Mouse (Mus musculus) limb, embryonic 12.5 days (tissue): Measurements from ENCODE around the gene Pdzd7. TPM values are rescaled to one million over a fixed set of nuclear protein-coding genes. Genes with fewer than 3 reads are reported as not detected.

Experiments used
- ATAC-seq: fragments of 200-750 bp; cut with Nextera tagmentation; 2 replicates; pipeline ENCODE4 v1.8.0; 2017; ENCODE audit warnings: low read depth, moderate TSS enrichment; ENCODE audit not compliant: insufficient number of reproducible peaks, insufficient read depth, low FRiP score, low TSS enrichment
- H3K27ac ChIP-seq: fragments of 300-500 bp; sonication (generic); 2 replicates; pipeline ENCODE4 v1.5.1; 2016; ENCODE audit warnings: mild to moderate bottlenecking, moderate library complexity
- H3K27me3 ChIP-seq: fragments of 300-500 bp; sonication (generic); 2 replicates; pipeline ENCODE4 v1.6.1; 2016; ENCODE audit warnings: mild to moderate bottlenecking, moderate library complexity
- H3K36me3 ChIP-seq: fragments of 300-500 bp; sonication (generic); 2 replicates; pipeline ENCODE4 v1.6.1; 2016; ENCODE audit warnings: mild to moderate bottlenecking, moderate library complexity
- H3K4me1 ChIP-seq: fragments of 300-500 bp; sonication (generic); replicated peaks from 2 replicates; pipeline ENCODE4 v1.6.1; 2016
- H3K4me2 ChIP-seq: fragments of 300-500 bp; sonication (generic); 2 replicates; pipeline ENCODE4 v1.6.1; 2016; ENCODE audit warnings: mild to moderate bottlenecking, moderate library complexity
- H3K4me3 ChIP-seq: fragments of 300-500 bp; sonication (generic); replicated peaks from 2 replicates; pipeline ENCODE4 v1.5.1; 2016; ENCODE audit warnings: mild to moderate bottlenecking
- H3K9ac ChIP-seq: fragments of 300-500 bp; sonication (generic); replicated peaks from 2 replicates; pipeline ENCODE4 v1.6.1; 2016; ENCODE audit warnings: mild to moderate bottlenecking, moderate library complexity
- H3K9me3 ChIP-seq: fragments of 300-500 bp; sonication (generic); 2 replicates; pipeline ENCODE4 v1.6.1; 2016; ENCODE audit warnings: mild to moderate bottlenecking, moderate library complexity
- WGBS: fragments of 180-500 bp; shearing (Covaris S2); methylation state at CpG from one replicate; pipeline ENCODE4 v1.1.7; 2016; 5-methylcytosine and 5-hydroxymethylcytosine counted together
- polyA plus RNA-seq: library from polyadenylated mRNA; unstranded; fragments of >200 nt; fragmentation: Nextera tagmentation; extraction: Ambion mirVana; gene quantifications from 2 replicates; pipeline ENCODE4 v1.2.1, GENCODE M21; 2016

The Pdzd7 gene
- polyA plus RNA-seq, 1 experiment from 2014 or later, result 0.20 TPM

DNA sequence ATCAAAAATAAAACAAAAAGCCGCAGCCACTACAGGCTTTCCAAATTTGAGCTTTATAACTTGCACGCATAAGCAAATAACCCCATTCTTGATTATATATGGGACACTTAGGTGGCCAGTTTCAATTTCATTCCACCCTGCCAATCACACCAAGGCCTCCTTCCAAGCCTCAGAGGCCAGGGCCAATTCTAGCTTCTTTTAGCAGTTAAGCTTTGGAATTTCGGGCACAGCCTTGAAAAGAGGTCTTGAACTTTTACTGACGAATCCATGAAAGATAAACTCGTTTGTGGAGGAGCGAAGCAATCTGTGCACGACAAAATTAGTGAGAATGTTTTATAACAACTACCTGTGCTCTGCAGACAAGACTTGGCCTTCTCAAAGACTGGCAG lies 12.2 kb upstream of the Pdzd7 start:
- Histone ChIP-seq H3K9ac (peak overlapping the region; percentile 47), H3K27me3 (no peaks in the 10 kb centered on the region; the same call in 1 of the 2 replicates), H3K36me3 (peaks cover 24% of the 10 kb centered on the region), H3K9me3 (no peaks in the 10 kb centered on the region), H3K4me1 (peaks cover 22% of the 10 kb centered on the region), H3K4me2 (peak overlapping the region; percentile 63), H3K4me3 (peak overlapping the region; percentile 56), H3K27ac (peak overlapping the region; percentile 98)
- no peak for ATAC-seq
- 42% methylated on average over 7 of the region's 7 CpGs for WGBS

DNA sequence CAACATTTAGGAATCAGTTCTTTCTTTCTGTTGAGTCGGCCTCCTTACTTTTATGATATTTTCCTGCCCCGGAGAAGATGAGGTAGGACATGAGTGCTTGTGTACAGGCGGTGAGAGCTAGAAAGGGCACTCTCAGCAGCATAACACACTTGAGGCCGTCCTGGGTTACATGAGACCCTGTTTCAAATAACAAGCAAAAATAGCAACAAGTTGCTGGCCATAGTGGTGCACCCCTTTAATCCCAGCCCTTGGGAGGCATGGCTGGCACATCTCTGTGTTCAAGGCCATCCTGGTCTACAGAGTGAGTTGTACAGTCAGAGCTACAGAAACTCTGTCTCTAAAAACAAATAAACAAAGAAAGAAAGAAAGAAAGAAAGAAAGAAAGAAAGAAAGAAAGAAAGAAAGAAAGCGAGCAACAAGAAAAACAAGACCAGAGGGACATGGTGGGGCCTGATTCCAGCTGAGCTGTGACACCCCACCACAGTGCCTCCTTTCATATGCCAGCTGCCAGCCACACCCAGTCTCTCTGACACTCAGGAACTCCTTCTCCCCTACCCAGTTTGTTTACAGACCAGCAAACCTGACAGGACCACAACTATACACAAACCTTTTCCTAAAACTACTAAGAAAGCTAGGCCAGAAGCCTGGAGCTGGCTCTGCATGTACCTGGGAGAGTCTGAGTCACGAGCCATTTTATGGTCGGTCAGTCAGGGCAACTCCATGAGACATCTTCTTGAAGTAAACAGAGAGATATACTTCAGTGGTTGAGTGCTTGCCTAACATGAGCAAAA lies 11.6 kb upstream of the Pdzd7 start:
- Histone ChIP-seq H3K27me3 (no peaks in the 10 kb centered on the region), H3K9me3 (no peaks in the 10 kb centered on the region), H3K27ac (peak overlapping the region; percentile 98), H3K4me1 (peaks cover 22% of the 10 kb centered on the region), H3K9ac (peak overlapping the region; percentile 47), H3K4me2 (peak overlapping the region; percentile 63), H3K36me3 (peaks cover 30% of the 10 kb centered on the region), H3K4me3 (peak overlapping the region; percentile 56)
- 77% methylated on average over 7 of the region's 7 CpGs for WGBS
- ATAC-seq, result no peak

DNA sequence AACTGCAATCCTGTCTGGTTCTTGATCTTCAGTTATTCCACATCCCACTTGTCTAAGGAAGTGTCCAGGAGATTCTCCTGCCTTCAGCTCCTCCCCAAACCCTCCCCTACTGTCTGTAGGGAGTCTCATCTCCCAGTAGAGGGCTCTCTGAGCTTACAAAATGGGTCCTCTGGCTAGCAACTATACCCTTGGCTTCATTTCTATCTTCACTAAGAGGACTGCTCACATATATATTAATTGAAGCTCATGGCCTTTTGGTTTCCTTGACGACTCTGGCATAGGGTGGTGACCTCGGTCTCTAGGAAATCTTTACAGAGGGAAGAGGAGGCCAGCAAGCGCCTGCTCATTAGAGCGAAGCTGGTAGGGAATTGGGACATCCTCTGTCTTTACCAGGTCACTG lies 10.8 kb upstream of the Pdzd7 start:
- no peak overlapping the region for H3K9ac ChIP-seq
- H3K36me3 ChIP-seq, result peaks cover 37% of the 10 kb centered on the region
- no peaks in the 10 kb centered on the region for H3K9me3 ChIP-seq
- ATAC-seq, result no peak
- peaks cover 22% of the 10 kb centered on the region for H3K4me1 ChIP-seq
- no peaks in the 10 kb centered on the region for H3K27me3 ChIP-seq
- 52% methylated on average over 4 of the region's 4 CpGs for WGBS
- peak overlapping the region; percentile 98; the same call in 1 of the 2 replicates for H3K27ac ChIP-seq
- H3K4me3 ChIP-seq, result no peak overlapping the region
- H3K4me2 ChIP-seq, result peak overlapping the region; percentile 63; the same call in 1 of the 2 replicates

DNA sequence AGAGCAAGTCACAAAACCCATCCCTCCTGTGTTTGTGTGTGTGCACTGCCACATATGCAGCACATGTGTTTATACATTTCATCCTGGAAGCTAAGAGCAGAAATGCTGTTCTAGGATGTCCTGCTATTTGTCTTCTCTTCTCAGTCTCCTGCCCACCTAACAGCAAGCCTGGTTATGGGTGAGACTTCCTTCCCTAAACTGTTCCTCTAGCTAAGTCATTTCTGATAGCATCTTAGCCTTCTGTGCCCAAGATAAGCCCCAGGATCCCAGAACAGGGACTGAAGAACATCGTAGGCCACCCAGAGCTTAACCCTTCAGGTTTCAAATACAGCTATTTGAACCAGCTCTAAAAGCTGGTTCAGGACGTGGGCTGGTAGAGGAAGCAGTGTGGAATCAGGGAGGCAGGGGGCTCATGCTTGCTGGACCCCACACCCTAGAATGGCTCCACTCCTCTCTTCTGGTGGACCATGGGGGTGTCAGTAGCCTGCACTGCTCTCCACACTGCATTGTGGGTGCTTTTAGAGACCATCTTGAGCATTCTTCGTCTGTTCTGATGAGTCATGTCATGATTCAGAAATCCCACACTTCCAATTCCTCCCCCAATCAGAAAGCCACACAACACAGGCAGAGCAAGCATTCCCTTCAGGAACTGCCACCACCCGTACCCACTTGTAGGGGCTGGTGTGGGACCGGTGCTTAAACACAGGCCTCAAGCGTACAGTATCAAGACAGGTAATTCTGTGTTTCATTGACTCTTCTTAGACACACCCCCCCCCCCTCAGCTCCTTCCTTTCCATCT lies 9.6 kb upstream of the Pdzd7 start:
- H3K9me3 ChIP-seq, result no peaks in the 10 kb centered on the region
- no peak overlapping the region for H3K9ac ChIP-seq
- H3K4me3 ChIP-seq, result no peak overlapping the region
- H3K27me3 ChIP-seq, result no peaks in the 10 kb centered on the region
- 82% methylated on average over 6 of the region's 6 CpGs for WGBS
- peaks cover 47% of the 10 kb centered on the region for H3K36me3 ChIP-seq
- no peak for ATAC-seq
- peaks cover 22% of the 10 kb centered on the region for H3K4me1 ChIP-seq
- no peak overlapping the region for H3K4me2 ChIP-seq
- no peak overlapping the region for H3K27ac ChIP-seq

DNA sequence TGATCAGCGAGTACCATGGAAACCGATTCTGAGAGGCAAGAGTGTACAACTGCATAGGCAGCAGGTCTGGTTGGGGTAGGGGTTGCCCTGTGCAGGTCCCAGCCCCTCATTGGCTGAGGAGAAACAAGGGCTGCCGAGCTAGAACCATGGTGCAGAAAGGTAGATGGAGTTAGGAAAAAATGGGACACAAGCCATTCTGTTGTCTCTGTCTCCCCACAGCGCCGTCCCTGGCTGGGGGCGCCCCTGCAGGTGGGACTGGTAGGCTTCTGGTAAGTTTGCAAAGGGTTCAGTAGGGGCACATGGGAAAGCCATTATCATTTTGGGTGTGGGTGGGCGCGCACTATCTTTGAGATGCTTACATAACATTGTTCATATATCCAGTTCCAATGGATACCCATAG lies 7.9 kb upstream of the Pdzd7 start:
- Histone ChIP-seq H3K4me3 (no peak overlapping the region), H3K36me3 (peaks cover 55% of the 10 kb centered on the region), H3K9ac (no peak overlapping the region), H3K27ac (no peak overlapping the region), H3K4me2 (no peak overlapping the region), H3K9me3 (no peaks in the 10 kb centered on the region), H3K4me1 (peaks cover 23% of the 10 kb centered on the region), H3K27me3 (peaks cover 1% of the 10 kb centered on the region; the same call in 1 of the 2 replicates)
- no peak for ATAC-seq
- WGBS, result 87% methylated on average over 8 of the region's 8 CpGs

DNA sequence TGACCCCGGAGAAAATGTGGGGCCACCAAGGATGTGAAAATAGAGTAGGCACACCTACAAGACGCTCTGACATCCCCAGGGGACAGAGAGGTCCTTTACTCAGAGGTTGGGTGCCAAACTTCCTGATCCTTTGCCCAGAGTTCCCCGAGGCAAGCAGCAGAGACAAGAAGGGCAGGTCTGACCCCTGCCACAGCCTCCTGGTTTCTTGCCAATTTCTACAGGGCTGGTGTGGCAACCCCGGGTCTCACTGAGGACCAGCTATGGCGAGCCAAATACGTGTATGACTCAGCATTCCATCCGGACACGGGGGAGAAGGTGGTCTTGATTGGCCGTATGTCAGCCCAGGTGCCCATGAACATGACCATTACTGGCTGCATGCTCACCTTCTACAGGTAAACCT lies 4.0 kb upstream of the Pdzd7 start:
- 77% methylated on average over 9 of the region's 9 CpGs for WGBS
- Histone ChIP-seq H3K4me2 (no peak overlapping the region), H3K9ac (no peak overlapping the region)

DNA sequence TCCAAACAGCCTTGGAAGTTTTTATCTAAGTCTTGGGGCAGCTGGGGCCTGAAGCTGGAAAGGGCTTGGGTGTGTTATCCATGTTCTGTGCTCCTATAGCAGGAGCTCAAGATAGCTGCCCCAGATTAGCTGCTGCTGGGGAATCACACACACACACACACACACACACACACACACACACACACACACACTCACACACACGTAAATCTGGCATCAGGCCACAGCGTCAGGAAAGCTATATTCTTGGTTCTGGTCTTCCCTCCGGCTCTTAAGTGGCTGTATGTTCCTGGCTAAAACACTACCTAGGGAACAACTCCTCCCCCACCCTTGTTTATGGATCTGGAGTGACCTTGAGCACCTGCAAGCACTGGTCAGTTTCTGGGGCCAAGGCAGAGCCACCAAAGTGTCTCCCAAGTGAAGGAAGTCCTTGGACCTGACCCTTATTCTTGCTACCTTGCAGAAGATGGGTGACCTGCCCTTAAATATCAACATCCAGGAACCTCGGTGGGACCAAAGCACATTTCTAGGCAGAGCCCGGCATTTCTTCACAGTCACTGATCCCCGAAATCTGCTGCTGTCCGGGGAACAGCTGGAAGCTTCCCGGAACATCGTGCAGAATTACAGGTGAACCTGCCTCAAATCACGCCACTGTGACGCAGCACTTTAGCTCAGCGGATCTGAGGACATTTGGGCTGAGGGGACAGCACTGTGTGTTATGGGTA lies 3.3 kb upstream of the Pdzd7 start:
- no peak for ATAC-seq
- Histone ChIP-seq H3K4me2 (peak overlapping the region; percentile 77), H3K4me1 (peaks cover 26% of the 10 kb centered on the region), H3K27ac (no peak overlapping the region), H3K27me3 (peaks cover 35% of the 10 kb centered on the region), H3K36me3 (peaks cover 42% of the 10 kb centered on the region), H3K4me3 (peak overlapping the region; percentile 49), H3K9ac (no peak overlapping the region), H3K9me3 (no peaks in the 10 kb centered on the region)
- 81% methylated on average over 12 of the region's 12 CpGs for WGBS

More for the DNA sequence above, 4.0 kb upstream of the Pdzd7 start:
- H3K36me3 ChIP-seq, result peaks cover 49% of the 10 kb centered on the region
- peaks cover 30% of the 10 kb centered on the region for H3K27me3 ChIP-seq
- peaks cover 26% of the 10 kb centered on the region for H3K4me1 ChIP-seq
- no peaks in the 10 kb centered on the region for H3K9me3 ChIP-seq
- H3K4me3 ChIP-seq, result no peak overlapping the region
- ATAC-seq, result no peak
- H3K27ac ChIP-seq, result no peak overlapping the region

DNA sequence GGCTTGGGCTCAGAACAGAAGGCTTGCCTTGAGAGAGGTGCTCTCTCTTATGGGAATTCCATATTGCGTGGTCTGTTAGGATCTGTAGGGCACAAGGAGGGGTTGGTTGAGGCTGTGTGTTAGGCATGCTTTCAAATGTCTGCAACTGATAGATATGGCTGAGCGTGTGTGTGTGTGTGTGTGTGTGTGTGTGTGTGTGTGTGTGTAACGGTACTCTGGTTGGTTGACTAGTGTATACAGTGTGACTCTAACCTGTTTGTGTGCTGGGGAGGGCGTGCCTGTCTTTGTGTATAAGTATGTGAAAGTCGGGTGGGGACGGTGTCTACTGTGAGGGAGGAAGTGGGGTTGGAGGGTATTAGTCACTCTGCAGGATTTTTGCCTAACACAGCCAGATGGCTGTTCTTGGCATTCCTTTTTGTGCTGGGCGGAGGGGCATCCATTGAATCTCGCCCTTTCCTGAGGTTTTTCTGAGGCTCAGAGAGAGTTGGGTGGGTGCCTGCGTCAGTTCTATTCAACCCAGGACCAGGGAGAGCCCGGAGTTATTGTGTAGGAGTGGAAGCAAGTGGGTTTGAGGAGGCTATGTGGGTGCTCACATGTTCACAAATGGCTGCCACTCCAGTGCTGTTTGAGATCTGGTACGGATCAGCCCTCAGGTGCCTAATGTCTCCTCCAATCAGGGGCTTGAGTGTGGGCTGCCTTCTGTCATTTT lies 2.6 kb upstream of the Pdzd7 start:
- Histone ChIP-seq H3K9ac (peak overlapping the region; percentile 65), H3K27me3 (peaks cover 41% of the 10 kb centered on the region), H3K4me3 (peak overlapping the region; percentile 49), H3K9me3 (no peaks in the 10 kb centered on the region), H3K27ac (peak overlapping the region; percentile 76), H3K4me1 (peaks cover 26% of the 10 kb centered on the region), H3K4me2 (peak overlapping the region; percentile 77), H3K36me3 (peaks cover 35% of the 10 kb centered on the region)
- ATAC-seq, result peak; percentile 63
- 55% methylated on average over 11 of the region's 11 CpGs for WGBS

DNA sequence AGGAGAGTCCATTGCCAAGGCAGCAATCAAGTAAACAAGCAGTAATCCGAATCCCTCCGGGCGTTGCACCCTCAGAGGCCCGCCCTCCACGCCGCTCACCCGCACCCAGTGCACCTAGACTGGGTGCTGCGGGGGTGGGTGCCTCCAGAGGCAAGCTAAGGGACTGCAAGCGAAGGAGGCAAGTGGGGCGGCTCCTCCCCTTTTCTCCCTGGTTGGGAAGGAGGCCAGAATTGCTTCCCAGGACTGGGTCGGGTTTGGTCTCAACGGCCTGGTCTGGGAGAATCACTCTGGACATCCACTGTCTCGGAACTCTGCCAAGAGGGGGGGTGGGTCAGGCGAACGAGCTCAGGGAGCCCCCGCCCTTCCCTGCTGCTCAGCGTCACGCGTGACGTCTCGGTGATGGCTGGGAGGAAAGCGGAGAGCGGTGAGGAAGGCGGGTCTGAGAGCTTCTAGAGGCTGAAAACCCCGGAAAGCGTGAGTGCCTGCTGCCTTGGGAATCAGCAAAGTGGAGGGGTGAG lies 2.0 kb upstream of the Pdzd7 start, which contains the start of gene Sfxn3:
Gene Sfxn3, plus strand, starts transcription at position 87 of the 518 bp plus-strand sequence.
- Histone ChIP-seq H3K9me3 (no peaks in the 10 kb centered on the region), H3K36me3 (peaks cover 29% of the 10 kb centered on the region), H3K27me3 (peaks cover 42% of the 10 kb centered on the region), H3K27ac (peak within 1 kb of the TSS; percentile 76), H3K4me2 (peak within 1 kb of the TSS; percentile 77), H3K9ac (peak within 1 kb of the TSS; percentile 65), H3K4me1 (peaks cover 26% of the 10 kb centered on the region), H3K4me3 (peak within 1 kb of the TSS; percentile 49)
- peak; percentile 69 for ATAC-seq
- under 1% methylated on average over 26 of the region's 26 CpGs for WGBS
